Mouse (Mus musculus) common myeloid progenitor, adult 5-6 weeks (primary cell): ENCODE measurements at regions not wholly inside any gene's neighbourhood (a gene's known extent, or its start where the extent isn't known, plus 50 kb on each side); places are given as distances from the start of the nearest gene placed in this dataset.

Experiments used
- ATAC-seq: replicated peaks from 2 replicates; pipeline ENCODE4 v1.8.0; 2016; ENCODE audit warnings: low read depth, mild to moderate bottlenecking, moderate TSS enrichment, inconsistent platforms; ENCODE audit not compliant: poor library complexity, severe bottlenecking

DNA sequence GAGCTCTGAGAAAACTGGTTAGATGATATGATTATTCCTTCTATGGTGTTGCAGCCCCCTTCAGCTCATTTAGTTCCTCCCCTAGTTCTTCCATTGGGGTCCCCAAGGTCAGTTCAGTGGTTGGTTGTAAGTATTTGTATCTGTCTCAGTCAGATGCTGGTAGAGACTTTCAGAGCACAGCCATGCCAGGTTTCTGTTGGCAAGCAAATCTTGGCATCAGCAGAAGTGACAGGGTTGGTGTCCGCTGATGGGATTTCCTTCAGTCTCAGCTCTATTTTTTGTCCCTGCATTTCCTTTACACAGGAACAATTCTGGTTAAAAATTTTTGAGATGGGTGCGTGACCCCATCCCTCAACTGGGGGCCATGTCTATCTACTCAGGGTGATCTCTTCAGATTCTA is 55.3 kb upstream of the Spaca1 start:
- no peak for ATAC-seq

DNA sequence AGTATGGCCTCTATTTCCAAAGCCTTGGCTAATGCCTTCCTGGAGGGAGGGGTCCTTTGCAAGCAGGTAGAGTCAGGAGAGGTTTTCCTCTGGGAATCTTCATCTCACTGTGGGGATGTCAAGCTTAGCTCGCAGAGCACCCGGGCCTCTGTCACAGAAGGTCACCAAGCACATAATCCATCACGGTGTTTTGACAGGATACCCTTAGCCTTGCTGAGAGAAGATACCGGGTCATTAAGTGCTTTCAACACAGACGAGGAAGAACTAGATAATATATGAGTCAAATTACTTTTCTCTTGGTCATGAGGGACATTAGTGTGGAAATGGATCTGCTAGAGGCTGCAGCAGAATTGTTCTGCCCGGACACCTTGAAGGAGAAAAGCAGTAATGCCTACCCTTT is 64.3 kb upstream of the Spaca1 start:
- ATAC-seq, result no peak

- no peak for ATAC-seq
Observed at GRCm38 (mm10) chr4:34117086-34117485, 67.1 kb upstream of the Spaca1 start.

- no peak for ATAC-seq
Observed at GRCm38 (mm10) chr4:34122959-34123520, 73.0 kb upstream of the Spaca1 start.

DNA sequence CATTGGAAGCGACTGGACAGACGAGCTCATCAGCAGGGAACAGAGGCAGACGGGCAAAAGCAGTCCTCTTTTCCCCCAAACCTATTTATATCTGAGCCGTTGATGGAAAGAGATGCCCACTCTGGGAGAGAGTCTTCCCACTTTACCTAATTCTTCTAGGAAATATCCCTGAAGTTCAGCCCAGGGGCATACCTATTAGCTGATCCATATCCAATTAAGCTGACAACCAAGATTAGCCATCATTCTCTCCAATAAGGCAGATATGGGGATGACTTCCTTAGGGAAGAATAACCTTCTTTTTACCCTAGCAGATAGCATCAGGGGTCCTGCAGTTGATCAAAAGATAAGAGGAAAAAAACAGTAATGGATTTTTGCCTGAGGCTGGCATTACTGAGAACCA is 78.2 kb upstream of the Spaca1 start:
- ATAC-seq, result no peak

DNA sequence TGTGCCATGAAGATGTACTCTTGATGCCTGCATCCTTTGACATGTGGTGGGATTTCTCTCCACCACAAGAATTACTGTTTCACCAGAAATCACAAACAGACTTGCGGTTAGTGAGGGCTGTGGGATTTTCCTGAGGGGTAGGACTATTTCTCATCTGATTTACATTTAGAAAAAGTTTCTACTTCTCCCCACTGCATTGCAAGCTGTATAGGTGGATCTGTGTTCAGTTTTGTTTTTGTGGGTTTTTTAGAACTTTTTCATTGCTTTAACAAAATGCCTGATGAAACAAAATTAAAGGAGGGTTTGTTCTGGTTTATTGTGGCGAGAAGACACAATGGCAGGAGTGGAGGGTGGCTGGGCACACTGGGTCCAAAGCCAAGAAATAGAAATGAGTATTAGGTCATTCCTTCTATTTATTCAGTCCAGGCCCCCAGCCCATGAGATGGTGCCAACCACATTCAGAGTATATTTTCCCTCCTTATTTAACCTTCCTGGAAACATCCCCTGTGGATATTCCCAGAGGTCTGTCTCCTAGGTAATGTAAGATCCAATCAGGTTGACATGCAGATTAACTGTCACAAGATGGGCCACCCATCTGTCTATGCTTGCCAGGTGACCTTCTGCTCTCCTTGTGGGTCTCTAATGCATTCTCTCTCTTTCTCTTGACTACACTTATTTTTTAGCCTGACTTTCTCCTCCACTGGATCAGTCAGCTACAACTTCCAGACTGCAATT is 96.3 kb upstream of the Spaca1 start:
- no peak for ATAC-seq

DNA sequence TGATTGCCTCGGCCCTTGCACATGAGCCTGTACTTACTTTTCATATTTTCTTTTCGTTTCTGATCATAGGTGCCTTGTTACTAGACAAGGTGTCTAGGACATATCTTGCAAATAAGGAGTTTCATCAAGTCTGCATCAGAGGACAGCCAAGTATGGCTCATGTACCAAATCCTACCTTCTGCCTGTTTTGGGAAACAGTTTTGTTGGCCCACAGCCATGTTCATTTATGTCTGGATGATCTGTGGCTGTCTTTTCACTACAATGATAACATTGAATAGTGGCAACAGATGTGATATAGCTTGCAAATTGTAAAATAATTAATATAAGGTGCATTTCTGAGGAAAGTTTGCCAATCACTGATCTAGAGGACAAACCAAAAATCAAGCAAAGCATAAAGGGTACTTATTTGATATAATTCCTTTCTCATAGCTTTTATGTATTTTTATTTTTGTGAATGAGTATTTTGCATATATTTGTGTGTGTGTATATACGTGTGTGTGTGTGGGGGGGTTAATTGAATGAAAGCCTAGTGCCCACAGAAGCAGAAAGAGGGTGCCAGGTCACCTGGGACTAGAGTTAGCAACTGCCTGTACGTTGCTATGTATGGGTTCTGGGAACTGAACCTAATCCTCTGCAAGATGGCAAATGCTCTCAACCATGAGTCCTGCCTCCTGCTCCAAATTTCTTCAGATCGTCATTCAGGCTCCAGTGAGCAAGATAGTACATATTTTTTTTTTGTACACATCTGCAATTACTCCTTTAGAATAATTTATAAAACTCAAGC is 99.2 kb upstream of the Spaca1 start:
- no peak for ATAC-seq

DNA sequence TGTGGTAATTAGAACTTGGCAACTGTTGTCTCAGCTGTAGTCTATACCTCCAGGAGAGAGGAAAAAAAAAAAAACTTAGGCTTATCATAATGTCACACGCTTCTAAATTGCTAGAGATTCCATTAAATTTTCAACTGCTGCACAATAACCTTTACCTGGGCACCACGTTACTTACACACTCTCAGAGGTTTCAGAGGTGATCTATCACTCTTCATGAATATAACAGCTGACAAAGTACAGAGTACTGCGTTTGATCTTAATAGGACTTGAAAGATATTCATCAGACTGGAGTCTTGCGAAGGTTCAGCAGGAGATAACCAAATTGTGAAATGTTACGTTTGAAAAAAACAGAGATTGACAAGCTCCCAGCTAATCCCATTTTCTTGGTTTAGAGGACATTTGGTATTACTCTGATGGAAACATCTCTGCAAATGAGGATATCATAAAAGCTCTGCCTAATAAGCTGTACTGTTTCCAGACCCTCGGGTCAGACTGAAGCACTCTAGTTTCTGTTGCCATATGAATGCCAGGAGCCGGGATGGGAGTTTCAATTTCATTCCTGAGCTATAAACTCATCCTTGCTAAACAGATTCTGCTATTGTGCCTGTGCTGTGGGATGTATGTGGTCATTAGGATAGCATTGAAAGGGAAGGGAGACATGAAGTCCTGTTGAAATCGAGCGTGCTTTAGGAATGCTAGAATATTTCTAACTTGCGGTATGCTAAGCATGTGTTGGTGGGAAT is 101.8 kb upstream of the Spaca1 start:
- ATAC-seq, result no peak

- ATAC-seq, result no peak
Observed at GRCm38 (mm10) chr4:34155501-34155900, 105.5 kb upstream of the Spaca1 start.

GRCm38 (mm10) chr4:34157818-34158511 is 108.0 kb upstream of the Spaca1 start:
- ATAC-seq, result no peak

- no peak for ATAC-seq
Observed at GRCm38 (mm10) chr4:34171265-34171862, 121.4 kb upstream of the Spaca1 start.

- peak; percentile 100 for ATAC-seq
Observed at GRCm38 (mm10) chr4:34172000-34172399, 122.0 kb upstream of the Spaca1 start.

DNA sequence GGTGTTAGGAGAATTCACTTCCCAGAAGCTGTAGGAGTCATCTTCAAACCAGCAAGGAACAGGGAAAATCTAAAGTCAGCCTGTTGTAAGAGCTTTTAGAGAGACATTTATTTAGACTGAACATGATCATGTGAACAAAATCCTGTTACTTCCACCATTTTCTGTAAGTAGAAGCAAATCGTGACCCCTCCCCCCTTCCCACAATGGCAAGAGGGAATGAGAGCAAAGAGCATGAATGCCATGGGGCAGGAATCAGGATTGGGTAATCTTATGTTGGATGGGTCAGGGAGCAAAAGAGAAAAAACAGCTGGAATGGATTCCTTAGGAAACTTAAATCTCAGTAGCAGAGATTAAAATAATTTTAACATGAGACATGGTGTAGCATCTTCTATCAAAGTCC is 127.4 kb upstream of the Spaca1 start:
- no peak for ATAC-seq

- ATAC-seq, result no peak
Observed at GRCm38 (mm10) chr4:34186522-34186921, 136.5 kb upstream of the Spaca1 start.

DNA sequence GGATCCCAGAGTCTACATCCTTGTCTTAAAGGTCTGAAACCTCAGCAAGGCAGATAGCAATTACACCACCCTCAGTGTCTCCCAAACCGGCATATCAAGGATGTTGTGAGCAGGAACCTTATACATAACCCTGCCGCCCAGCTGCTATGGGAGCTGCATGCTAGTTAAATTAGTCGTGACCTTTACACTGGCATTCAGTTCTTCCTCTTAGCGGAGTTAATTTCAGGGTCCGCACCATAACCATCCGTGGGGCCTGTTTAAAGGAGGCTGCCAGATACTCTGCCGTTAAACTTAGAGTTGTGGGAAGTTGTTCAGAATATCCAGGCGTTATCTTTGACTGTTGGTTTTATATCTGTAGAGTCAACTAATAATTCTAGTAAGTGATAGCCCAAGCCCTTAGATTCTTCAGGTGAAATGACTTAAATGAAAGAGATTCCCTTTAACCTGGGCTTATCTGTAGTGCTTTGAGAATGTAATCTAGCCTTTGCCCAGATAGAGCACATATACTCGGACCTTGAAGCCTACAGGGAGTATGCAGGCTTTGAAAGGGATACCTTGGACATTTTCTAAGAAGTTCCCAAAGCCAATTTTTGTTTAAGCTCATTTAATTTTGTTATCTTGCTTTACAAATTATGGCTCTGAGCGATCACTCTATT is 153.3 kb upstream of the Spaca1 start:
- no peak for ATAC-seq

- ATAC-seq, result no peak
Observed at GRCm38 (mm10) chr4:34209179-34209896, 159.3 kb upstream of the Spaca1 start.

- no peak for ATAC-seq
Observed at GRCm38 (mm10) chr4:34213731-34214130, 163.7 kb upstream of the Spaca1 start.

DNA sequence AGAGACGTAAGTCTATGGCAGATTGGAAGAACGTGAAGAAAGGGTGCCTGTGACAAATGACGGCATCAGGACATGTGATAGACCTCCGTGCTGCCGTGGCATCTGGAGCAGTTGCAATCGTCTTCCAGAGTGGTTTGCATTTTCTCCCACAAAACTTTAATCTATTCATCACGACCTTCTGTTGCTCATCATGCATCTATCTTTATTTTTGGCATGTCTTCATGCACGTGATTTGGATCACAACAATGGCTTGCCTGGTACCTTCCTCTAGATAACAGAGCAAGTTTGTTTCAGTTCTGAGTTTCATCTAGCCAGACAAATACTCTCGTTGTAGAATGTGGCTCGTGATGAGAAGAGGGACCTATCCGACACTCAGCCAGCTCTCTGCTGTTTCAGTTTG is 164.4 kb upstream of the Spaca1 start:
- ATAC-seq, result no peak

- no peak for ATAC-seq
Observed at GRCm38 (mm10) chr4:34221915-34222314, 171.9 kb upstream of the Spaca1 start.
